Mouse (Mus musculus) limb, embryonic 15.5 days (tissue): ENCODE results near the gene Sertad3. TPM values are rescaled to one million over a fixed set of nuclear protein-coding genes. Genes with fewer than 3 reads are reported as not detected.
"Not testable (repeated sequence)": the region's sequence is repeated elsewhere in the genome, so short reads cannot be mapped to it uniquely, and the experiment has no call there.

ENCODE experiments used
- ATAC-seq: fragments of 200-750 bp; cut with Nextera tagmentation; 2 replicates; pipeline ENCODE4 v1.8.0; 2017; ENCODE audit warnings: low read depth, moderate TSS enrichment; ENCODE audit not compliant: insufficient number of reproducible peaks, low FRiP score, low TSS enrichment
- H3K27ac ChIP-seq: fragments of 300-500 bp; sonication (generic); 2 replicates; pipeline ENCODE4 v1.5.1; 2015; ENCODE audit warnings: moderate library complexity, mild to moderate bottlenecking, inconsistent platforms
- H3K27me3 ChIP-seq: fragments of 300-500 bp; sonication (generic); 2 replicates; pipeline ENCODE4 v1.6.1; 2015; ENCODE audit warnings: inconsistent platforms
- H3K36me3 ChIP-seq: fragments of 300-500 bp; sonication (generic); 2 replicates; pipeline ENCODE4 v1.6.1; 2015; ENCODE audit warnings: inconsistent platforms
- H3K4me1 ChIP-seq: fragments of 300-500 bp; sonication (generic); 2 replicates; pipeline ENCODE4 v1.6.1; 2015; ENCODE audit warnings: inconsistent platforms
- H3K4me2 ChIP-seq: fragments of 300-500 bp; sonication (generic); 2 replicates; pipeline ENCODE4 v1.6.1; 2015; ENCODE audit warnings: mild to moderate bottlenecking, inconsistent platforms
- H3K4me3 ChIP-seq: fragments of 300-500 bp; sonication (generic); 2 replicates; pipeline ENCODE4 v1.5.1; 2015; ENCODE audit warnings: mild to moderate bottlenecking, inconsistent platforms
- H3K9ac ChIP-seq: fragments of 300-500 bp; sonication (generic); 2 replicates; pipeline ENCODE4 v1.6.1; 2015; ENCODE audit warnings: inconsistent platforms
- H3K9me3 ChIP-seq: fragments of 300-500 bp; sonication (generic); 2 replicates; pipeline ENCODE4 v1.6.1; 2016; ENCODE audit warnings: inconsistent platforms
- WGBS: fragments of 180-500 bp; shearing (Covaris S2); methylation state at CpG from one replicate; pipeline ENCODE4 v1.1.7; 2015; 5-methylcytosine and 5-hydroxymethylcytosine counted together
- polyA plus RNA-seq: library from polyadenylated mRNA; unstranded; fragments of >200 nt; fragmentation: Nextera tagmentation; extraction: Ambion mirVana; gene quantifications from 2 replicates; pipeline ENCODE4 v1.2.1, GENCODE M21; 2015

The Sertad3 gene
- polyA plus RNA-seq, 1 experiment from 2014 or later, result 38.3 TPM

DNA sequence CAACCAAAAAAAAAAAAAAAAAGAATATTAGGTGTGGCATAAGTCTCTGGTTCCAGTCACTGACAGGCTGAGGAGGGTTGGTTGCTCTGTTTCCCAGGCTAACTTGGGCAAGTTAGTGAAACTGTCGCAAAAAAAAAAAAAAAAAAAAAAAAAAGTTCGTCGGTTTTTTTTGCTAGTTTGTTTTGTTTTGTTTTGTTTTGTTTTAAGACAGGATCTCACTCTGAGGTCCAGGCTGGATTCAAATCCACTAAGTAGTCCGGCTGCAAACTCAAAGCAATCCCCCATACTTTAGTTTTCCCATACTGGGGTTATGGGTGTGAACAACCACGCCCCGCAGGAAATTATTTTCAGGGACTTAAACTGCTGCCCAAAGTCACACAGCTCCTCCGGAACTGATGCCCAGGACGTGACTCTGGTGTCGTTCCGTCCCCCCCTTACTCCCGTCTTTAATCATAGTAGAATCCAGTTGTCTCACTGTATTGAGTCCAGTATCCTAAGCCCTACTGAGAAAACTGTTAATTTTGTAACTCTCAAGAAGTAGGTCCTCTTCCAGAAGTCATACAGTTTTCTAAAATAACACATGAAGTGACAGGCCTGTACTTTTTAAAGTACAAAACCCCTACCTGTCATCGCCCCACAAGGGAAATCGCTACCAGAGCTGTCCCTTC is 12.7 kb downstream of the Sertad3 start:
- Histone ChIP-seq H3K27me3 (no peaks in the 10 kb centered on the region), H3K9ac (peak overlapping the region; percentile 37; the same call in 1 of the 2 replicates), H3K9me3 (no peaks in the 10 kb centered on the region), H3K36me3 (peaks cover 6% of the 10 kb centered on the region), H3K27ac (peak overlapping the region; percentile 84), H3K4me2 (peak overlapping the region; percentile 72), H3K4me3 (peak overlapping the region; percentile 74), H3K4me1 (peaks cover 48% of the 10 kb centered on the region)
- WGBS, result 4% methylated on average over 13 of the region's 13 CpGs
- no peak for ATAC-seq

GRCm38 (mm10) chr7:27486770-27487697 is 13.5 kb downstream of the Sertad3 start, which contains the start of gene Sertad1:
Sertad1 (plus strand) TSS chr7:27486910.
- peak within 1 kb of the TSS; percentile 99 for H3K27ac ChIP-seq
- H3K4me3 ChIP-seq, result peak within 1 kb of the TSS; percentile 74
- H3K36me3 ChIP-seq, result peaks cover 6% of the 10 kb centered on the region
- ATAC-seq, result peak; percentile 94
- WGBS, result under 1% methylated on average over 80 of the region's 80 CpGs
- no peaks in the 10 kb centered on the region for H3K27me3 ChIP-seq
- H3K9me3 ChIP-seq, result no peaks in the 10 kb centered on the region
- H3K4me2 ChIP-seq, result peak within 1 kb of the TSS; percentile 72
- peaks cover 45% of the 10 kb centered on the region for H3K4me1 ChIP-seq
- peak within 1 kb of the TSS; percentile 79 for H3K9ac ChIP-seq

DNA sequence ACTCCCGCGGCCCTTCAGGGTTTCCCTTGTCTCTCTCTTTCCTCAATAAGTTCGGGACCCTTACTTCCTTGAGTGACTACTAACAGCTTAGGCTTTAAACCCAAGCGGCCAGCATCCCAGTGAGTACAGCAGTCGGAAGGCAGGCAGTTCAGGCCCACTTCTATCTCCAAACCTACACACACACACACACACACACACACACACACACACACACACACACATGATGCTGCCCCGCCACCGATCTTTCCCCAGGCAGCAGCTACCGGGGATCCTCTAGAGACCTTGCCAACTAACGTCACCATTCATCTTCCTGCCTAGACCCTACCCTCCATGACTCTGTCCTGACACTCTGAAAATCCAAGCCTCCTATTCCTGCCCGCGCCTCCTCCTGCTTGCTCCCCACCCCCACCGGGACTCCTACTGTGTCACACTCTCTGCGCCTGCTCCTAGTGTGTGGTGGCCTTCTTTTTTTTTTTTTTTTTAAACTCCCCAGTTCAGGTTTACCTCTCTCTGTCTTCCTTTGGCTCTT is 14.2 kb downstream of the Sertad3 start:
- Histone ChIP-seq H3K27ac (peak overlapping the region; percentile 99), H3K9me3 (no peaks in the 10 kb centered on the region), H3K4me3 (peak overlapping the region; percentile 74), H3K4me1 (peaks cover 40% of the 10 kb centered on the region), H3K9ac (peak overlapping the region; percentile 79), H3K4me2 (peak overlapping the region; percentile 72), H3K36me3 (peaks cover 6% of the 10 kb centered on the region), H3K27me3 (no peaks in the 10 kb centered on the region)
- WGBS, result 4% methylated on average over 12 of the region's 13 CpGs
- ATAC-seq, result no peak

- peaks cover 40% of the 10 kb centered on the region for H3K4me1 ChIP-seq
- ATAC-seq, result no peak
- no peak overlapping the region for H3K4me2 ChIP-seq
- H3K9ac ChIP-seq, result no peak overlapping the region
- no peak overlapping the region for H3K4me3 ChIP-seq
- WGBS, result 92% methylated on average over 25 of the region's 25 CpGs
- H3K36me3 ChIP-seq, result peaks cover 6% of the 10 kb centered on the region
- no peaks in the 10 kb centered on the region for H3K9me3 ChIP-seq
- H3K27ac ChIP-seq, result peak overlapping the region; percentile 94
- H3K27me3 ChIP-seq, result no peaks in the 10 kb centered on the region
Measured at GRCm38 (mm10) chr7:27489270-27489869, 15.8 kb downstream of the Sertad3 start.

GRCm38 (mm10) chr7:27490227-27490542 is 16.6 kb downstream of the Sertad3 start:
- Histone ChIP-seq H3K9me3 (no peaks in the 10 kb centered on the region), H3K9ac (0 out of 2 replicates have a peak overlapping the region, but pooled peaks have one; percentile 14), H3K4me2 (peak overlapping the region; percentile 58), H3K27ac (peak overlapping the region; percentile 94), H3K36me3 (peaks cover 6% of the 10 kb centered on the region), H3K4me3 (peak overlapping the region; percentile 39), H3K27me3 (no peaks in the 10 kb centered on the region), H3K4me1 (peaks cover 40% of the 10 kb centered on the region)
- WGBS, result 25% methylated on average over 4 of the region's 4 CpGs
- ATAC-seq, result no peak

- H3K4me3 ChIP-seq, result peak overlapping the region; percentile 39
- peaks cover 40% of the 10 kb centered on the region for H3K4me1 ChIP-seq
- peak overlapping the region; percentile 58 for H3K4me2 ChIP-seq
- peak; percentile 70 for ATAC-seq
- 0 out of 2 replicates have a peak overlapping the region, but pooled peaks have one; percentile 14 for H3K9ac ChIP-seq
- under 1% methylated on average over 33 of the region's 33 CpGs for WGBS
- H3K36me3 ChIP-seq, result peaks cover 6% of the 10 kb centered on the region
- peak overlapping the region; percentile 94 for H3K27ac ChIP-seq
- H3K27me3 ChIP-seq, result no peaks in the 10 kb centered on the region
- H3K9me3 ChIP-seq, result no peaks in the 10 kb centered on the region
Measured at GRCm38 (mm10) chr7:27490543-27491329, 17.2 kb downstream of the Sertad3 start.

GRCm38 (mm10) chr7:27491856-27492255 is 18.3 kb downstream of the Sertad3 start:
- 74% methylated on average over 7 of the region's 7 CpGs for WGBS
- Histone ChIP-seq H3K9me3 (no peaks in the 10 kb centered on the region), H3K4me1 (peaks cover 42% of the 10 kb centered on the region), H3K4me3 (no peak overlapping the region), H3K9ac (no peak overlapping the region), H3K27me3 (no peaks in the 10 kb centered on the region), H3K4me2 (no peak overlapping the region), H3K27ac (no peak overlapping the region), H3K36me3 (peaks cover 6% of the 10 kb centered on the region)
- no peak for ATAC-seq

DNA sequence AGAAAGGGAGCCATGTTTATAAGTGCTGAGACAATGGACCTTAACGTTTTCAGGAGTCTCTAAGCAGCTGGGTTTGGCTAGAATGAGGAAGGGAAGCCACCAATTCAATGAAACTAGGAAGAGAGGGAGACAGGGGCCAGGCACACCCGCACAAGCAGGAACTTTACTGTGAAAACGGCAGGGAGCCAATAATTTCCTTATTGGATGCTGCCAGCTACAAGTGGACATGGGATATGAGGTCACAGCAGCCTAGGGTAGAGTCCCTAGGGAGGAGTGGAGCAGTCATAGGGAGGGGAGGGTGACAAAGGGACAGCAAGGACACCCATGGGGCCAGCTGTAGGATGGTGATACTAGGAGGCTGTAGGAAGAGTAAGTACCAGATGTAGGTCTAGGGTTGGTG is 19.5 kb downstream of the Sertad3 start:
- H3K27ac ChIP-seq, result no peak overlapping the region
- ATAC-seq, result no peak
- H3K4me2 ChIP-seq, result no peak overlapping the region
- H3K27me3 ChIP-seq, result no peaks in the 10 kb centered on the region
- H3K4me3 ChIP-seq, result no peak overlapping the region
- H3K9me3 ChIP-seq, result no peaks in the 10 kb centered on the region
- WGBS, result 54% methylated on average over 3 of the region's 3 CpGs
- peaks cover 41% of the 10 kb centered on the region for H3K4me1 ChIP-seq
- H3K36me3 ChIP-seq, result peaks cover 6% of the 10 kb centered on the region
- H3K9ac ChIP-seq, result no peak overlapping the region

DNA sequence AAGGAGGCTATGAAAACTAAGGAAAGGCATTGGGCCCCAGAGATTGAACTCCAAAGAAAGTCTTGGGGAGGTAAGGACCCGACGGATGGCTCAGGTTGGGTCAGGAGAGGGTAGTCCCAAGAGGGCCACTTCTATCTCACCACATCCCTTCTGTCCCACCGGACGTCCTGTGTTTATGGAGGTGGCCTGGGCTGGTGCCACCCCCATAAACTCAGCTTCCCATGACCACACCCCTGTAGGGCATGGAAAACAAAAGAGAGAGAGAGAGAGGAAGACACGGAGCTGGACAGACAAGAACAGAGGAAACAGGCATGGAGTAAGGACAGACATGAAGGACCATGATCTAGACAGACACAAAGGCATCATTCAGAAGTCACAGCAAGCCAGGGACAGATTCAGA is 19.9 kb downstream of the Sertad3 start:
- Histone ChIP-seq H3K9ac (no peak overlapping the region), H3K4me3 (no peak overlapping the region), H3K27me3 (no peaks in the 10 kb centered on the region), H3K4me2 (no peak overlapping the region), H3K27ac (no peak overlapping the region), H3K36me3 (peaks cover 6% of the 10 kb centered on the region), H3K9me3 (no peaks in the 10 kb centered on the region), H3K4me1 (peaks cover 37% of the 10 kb centered on the region)
- no peak for ATAC-seq
- 85% methylated on average over 5 of the region's 5 CpGs for WGBS

DNA sequence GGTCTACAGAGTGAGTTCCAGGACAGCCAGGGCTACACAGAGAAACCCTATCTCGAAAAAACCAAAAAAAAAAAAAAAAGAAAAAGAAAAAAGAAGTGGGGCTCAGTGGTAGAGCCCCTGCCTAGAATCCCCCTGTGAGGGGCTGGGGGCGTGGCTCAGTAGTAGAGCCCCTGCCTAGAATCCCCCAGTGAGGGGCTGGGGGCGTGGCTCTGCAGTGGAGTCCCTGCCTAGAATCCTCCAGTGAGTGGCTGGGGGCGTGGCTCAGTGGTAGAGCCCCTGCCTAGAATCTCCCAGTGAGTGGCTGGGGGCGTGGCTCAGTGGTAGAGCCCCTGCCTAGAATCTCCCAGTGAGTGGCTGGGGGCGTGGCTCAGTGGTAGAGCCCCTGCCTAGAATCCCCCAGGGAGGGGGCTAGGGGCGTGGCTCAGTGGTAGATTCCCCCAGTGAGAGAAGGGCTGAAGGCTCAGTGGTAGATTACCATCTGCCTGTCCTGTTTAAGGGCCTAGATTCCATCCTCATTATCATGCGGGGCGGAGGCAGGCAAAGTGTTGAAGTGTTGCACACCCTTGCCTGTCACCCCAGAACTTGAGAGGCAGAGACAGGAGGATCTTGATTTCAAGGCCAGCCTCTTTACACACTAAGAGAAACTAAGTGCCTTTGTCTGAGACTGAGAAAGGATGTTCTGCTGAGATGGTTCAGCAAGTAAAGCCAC is 21.2 kb downstream of the Sertad3 start:
- peaks cover 27% of the 10 kb centered on the region for H3K4me1 ChIP-seq
- 83% methylated on average over 9 of the region's 9 CpGs for WGBS
- H3K4me3 ChIP-seq, H3K27ac ChIP-seq, ATAC-seq, H3K36me3 ChIP-seq, H3K4me2 ChIP-seq, H3K27me3 ChIP-seq, H3K9ac ChIP-seq, H3K9me3 ChIP-seq: not testable (repeated sequence)

DNA sequence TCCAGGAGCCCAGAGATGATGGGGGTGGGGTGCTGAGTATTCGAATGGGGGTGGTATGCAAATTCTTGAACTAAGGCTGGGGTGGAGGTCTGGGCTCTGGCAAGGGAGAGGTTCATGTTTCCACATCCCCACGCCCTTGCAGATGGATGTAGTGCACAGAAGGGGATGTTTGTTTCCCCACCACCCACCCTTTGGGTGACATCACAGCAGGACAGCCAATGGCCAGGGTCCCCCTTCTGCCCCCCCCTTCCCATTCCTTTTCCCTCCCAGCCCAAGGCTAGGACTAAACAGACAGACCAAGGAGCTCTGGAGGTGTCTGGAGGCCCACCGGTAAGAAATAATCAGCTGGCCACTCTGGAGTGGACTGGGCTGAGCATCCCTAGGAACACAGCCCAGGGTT is 25.5 kb downstream of the Sertad3 start, which contains the start of gene Prx:
Gene Prx, plus strand, starts transcription at position 289 of the 400 bp plus-strand sequence.
- Histone ChIP-seq H3K36me3 (no peaks in the 10 kb centered on the region), H3K9me3 (no peaks in the 10 kb centered on the region), H3K27ac (no peak within 1 kb of the TSS), H3K27me3 (no peaks in the 10 kb centered on the region), H3K9ac (no peak within 1 kb of the TSS), H3K4me3 (no peak within 1 kb of the TSS), H3K4me2 (no peak within 1 kb of the TSS), H3K4me1 (peaks cover 20% of the 10 kb centered on the region)
- 29% methylated on average over 3 of the region's 3 CpGs for WGBS
- no peak for ATAC-seq
